In the genomic region with DNA sequence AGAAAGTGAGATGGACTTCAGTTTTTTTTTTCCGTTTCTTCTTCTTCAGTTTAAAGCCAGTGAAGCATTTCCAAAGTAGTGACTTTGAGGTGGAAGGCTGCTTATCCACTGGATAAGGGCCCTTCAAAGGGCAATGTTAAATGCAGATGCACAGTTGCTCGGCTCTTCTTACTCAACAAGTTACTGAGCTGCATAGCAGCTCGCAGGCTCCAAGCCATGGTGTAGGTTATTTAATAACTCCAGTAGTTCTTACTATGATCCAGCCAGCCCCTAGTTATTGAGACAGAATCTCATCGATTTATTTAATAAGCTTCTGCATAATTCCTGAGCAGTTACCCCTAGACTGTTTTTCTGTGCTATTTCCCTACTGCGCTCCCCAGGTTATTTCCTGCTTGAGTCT, we compare ENCODE assay signal across 29 mouse cellular contexts. TPM values are rescaled to one million over a fixed set of nuclear protein-coding genes. Genes with fewer than 3 reads are reported as not detected.
DNase-seq lines count a peak whose midpoint lies in the region; ATAC-seq and TF ChIP-seq lines count a peak whose summit lies in the region.
"Had no signal": no experiment of that assay in that cellular context is flagged by ENCODE, and none has a peak within 500 bp of the region (broad histone marks: within the 10 kb centered on the region; RNA-seq: fewer than 3 reads in every experiment).

No protein-coding gene starts in this region.

- H3K27ac ChIP-seq in kidney, adult 2 months (ENCODE audit: insufficient read depth, low read depth, low read length), result peak overlapping the region; percentile 47
- H3K27ac ChIP-seq in liver, adult 2 months (replicated peaks; ENCODE audit: insufficient read depth, low read depth, low read length), result peak overlapping the region; percentile 99
- H3K27ac ChIP-seq in liver, embryonic 11.5 days (ENCODE audit: low read depth, low read length), result no peak overlapping the region
- H3K27ac ChIP-seq in CH12.LX (ENCODE audit: insufficient read depth, low read depth), result 0 out of 2 replicates have a peak overlapping the region, but pooled peaks have one; percentile 54
- H3K27ac ChIP-seq in bone marrow macrophage, adult 2 months (ENCODE audit: insufficient read depth, low read depth, low read length), result 0 out of 2 replicates have a peak overlapping the region, but pooled peaks have one; percentile 4
- H3K27ac ChIP-seq in hindbrain, embryonic 10.5 days, result no peak overlapping the region
- H3K27ac ChIP-seq: embryonic facial prominence, embryonic 12.5 days; embryonic facial prominence, embryonic 15.5 days; gastrocnemius, adult 2 months; heart, adult 2 months; heart, embryonic 10.5 days; heart, embryonic 13.5 days; hindbrain, embryonic 13.5 days had no signal

- no peak for TF ChIP-seq CTCF in kidney, adult 2 months (conservative IDR thresholded peaks at IDR 0.05; ENCODE audit: insufficient read depth, insufficient read length, low read depth, low read length)
- no peak for TF ChIP-seq CTCF in liver, adult 2 months (IDR thresholded peaks at IDR 0.05; ENCODE audit: low read depth, low read length)
- no peak for TF ChIP-seq CTCF in CH12.LX (conservative IDR thresholded peaks at IDR 0.05 in 1 of 2, IDR thresholded peaks at IDR 0.05 in 1 of 2; ENCODE audit: low read depth in 2 of 2, low read length in 2 of 2)
- TF ChIP-seq CTCF in bone marrow macrophage, adult 2 months (IDR thresholded peaks at IDR 0.05; ENCODE audit: low read depth, low read length), result no peak

- TF ChIP-seq RAD21 in CH12.LX (IDR thresholded peaks at IDR 0.05; ENCODE audit: low read depth, low read length), result no peak

- TF ChIP-seq POLR2A in kidney, adult 2 months (IDR thresholded peaks at IDR 0.05; ENCODE audit: low read depth, low read length), result no peak
- TF ChIP-seq POLR2A in liver, adult 2 months (IDR thresholded peaks at IDR 0.05; ENCODE audit: extremely low read depth, insufficient read depth, low read length), result no peak
- TF ChIP-seq POLR2A in CH12.LX (IDR thresholded peaks at IDR 0.05; ENCODE audit: low read depth, low read length), result no peak
- no peak for TF ChIP-seq POLR2A in bone marrow macrophage, adult 2 months (IDR thresholded peaks at IDR 0.05; ENCODE audit: borderline replicate concordance, low read depth, low read length)

- peaks cover 2% of the 10 kb centered on the region; the same call in 1 of the 2 replicates for H3K4me1 ChIP-seq in kidney, adult 2 months (ENCODE audit: control insufficient read depth, insufficient read depth, low read length)
- H3K4me1 ChIP-seq in liver, adult 2 months (ENCODE audit: control insufficient read depth, insufficient read depth, low read length), result peaks cover 23% of the 10 kb centered on the region
- no peaks in the 10 kb centered on the region for H3K4me1 ChIP-seq in liver, embryonic 11.5 days (replicated peaks; ENCODE audit: control insufficient read depth, insufficient read depth, low read length)
- H3K4me1 ChIP-seq in CH12.LX (ENCODE audit: control insufficient read depth in 1 of 2, insufficient read depth in 2 of 2), result peaks cover 0 to 10% of the 10 kb centered on the region in 2 experiments; a peak in 1 of 4 replicates
- H3K4me1 ChIP-seq in bone marrow macrophage, adult 2 months (ENCODE audit: control insufficient read depth, insufficient read depth, low read length), result peaks cover 18% of the 10 kb centered on the region
- no peaks in the 10 kb centered on the region for H3K4me1 ChIP-seq in hindbrain, embryonic 10.5 days (replicated peaks)
- H3K4me1 ChIP-seq: embryonic facial prominence, embryonic 12.5 days; embryonic facial prominence, embryonic 15.5 days; heart, embryonic 10.5 days; heart, embryonic 13.5 days; hindbrain, embryonic 13.5 days had no signal

- H3K4me3 ChIP-seq in kidney, adult 2 months (ENCODE audit: insufficient read depth, low read depth, low read length), result no peak overlapping the region
- no peak overlapping the region for H3K4me3 ChIP-seq in liver, adult 2 months (ENCODE audit: insufficient read depth, low read depth, low read length)
- H3K4me3 ChIP-seq in liver, embryonic 11.5 days (ENCODE audit: low read depth, low read length), result no peak overlapping the region
- H3K4me3 ChIP-seq in CH12.LX (replicated peaks in 1 of 3; ENCODE audit: low read depth in 2 of 3, low read length in 2 of 3, poor library complexity in 1 of 3), result no peak overlapping the region
- H3K4me3 ChIP-seq in bone marrow macrophage, adult 2 months (ENCODE audit: insufficient read depth, low read length), result no peak overlapping the region
- H3K4me3 ChIP-seq in hindbrain, embryonic 10.5 days, result no peak overlapping the region
- H3K4me3 ChIP-seq: embryonic facial prominence, embryonic 12.5 days; embryonic facial prominence, embryonic 15.5 days; gastrocnemius, adult 2 months; heart, adult 2 months; heart, embryonic 10.5 days; heart, embryonic 13.5 days; hindbrain, embryonic 13.5 days had no signal

- H3K9me3 ChIP-seq in liver, embryonic 11.5 days (ENCODE audit: control insufficient read depth, low read length), result no peaks in the 10 kb centered on the region
- peaks cover 2% of the 10 kb centered on the region for H3K9me3 ChIP-seq in CH12.LX (replicated peaks; ENCODE audit: low read length)
- H3K9me3 ChIP-seq in hindbrain, embryonic 10.5 days, result peaks cover 3% of the 10 kb centered on the region; the same call in 1 of the 2 replicates
- H3K9me3 ChIP-seq: embryonic facial prominence, embryonic 12.5 days; embryonic facial prominence, embryonic 15.5 days; heart, embryonic 10.5 days; heart, embryonic 13.5 days; hindbrain, embryonic 13.5 days had no signal

- peak overlapping the region; percentile 70 for H3K9ac ChIP-seq in liver, adult 2 months (ENCODE audit: low read depth, low read length)
- no peak overlapping the region for H3K9ac ChIP-seq in liver, embryonic 11.5 days (ENCODE audit: low read depth, low read length)
- no peak overlapping the region for H3K9ac ChIP-seq in CH12.LX (ENCODE audit: insufficient read depth, low read depth)
- H3K9ac ChIP-seq: embryonic facial prominence, embryonic 12.5 days; embryonic facial prominence, embryonic 15.5 days; forebrain, postnatal 0 days; heart, embryonic 13.5 days; hindbrain, embryonic 13.5 days had no signal

- no peaks in the 10 kb centered on the region for H3K27me3 ChIP-seq in kidney, adult 2 months (replicated peaks; ENCODE audit: control insufficient read depth, insufficient read depth, low read length)
- no peaks in the 10 kb centered on the region for H3K27me3 ChIP-seq in liver, adult 2 months (ENCODE audit: control insufficient read depth, insufficient read depth, low read length)
- no peaks in the 10 kb centered on the region for H3K27me3 ChIP-seq in liver, embryonic 11.5 days (replicated peaks; ENCODE audit: control insufficient read depth, insufficient read depth, low read length)
- no peaks in the 10 kb centered on the region for H3K27me3 ChIP-seq in CH12.LX (replicated peaks)
- no peaks in the 10 kb centered on the region for H3K27me3 ChIP-seq in hindbrain, embryonic 10.5 days (ENCODE audit: insufficient read depth, poor library complexity, severe bottlenecking)
- H3K27me3 ChIP-seq: embryonic facial prominence, embryonic 12.5 days; embryonic facial prominence, embryonic 15.5 days; heart, embryonic 13.5 days; hindbrain, embryonic 13.5 days had no signal

- no peak for ATAC-seq in liver, embryonic 11.5 days (replicated peaks; ENCODE audit: low FRiP score)
- ATAC-seq: activated CD4-positive, CD25-positive, alpha-beta regulatory T cell, adult 4 months; CD4-positive, CD25-positive, alpha-beta regulatory T cell, adult 4 months; forebrain, embryonic 14.5 days; forebrain, postnatal 0 days; hindbrain, embryonic 16.5 days had no signal

- no peaks in the 10 kb centered on the region for H3K79me2 ChIP-seq in liver, adult 2 months (ENCODE audit: control insufficient read depth, insufficient read depth, low read length)
- H3K79me2 ChIP-seq in CH12.LX (replicated peaks; ENCODE audit: control insufficient read depth, extremely low read depth, insufficient read depth, poor library complexity, severe bottlenecking), result peaks cover 7% of the 10 kb centered on the region; the same call in 1 of the 2 replicates

- 66% methylated on average over 5 of the region's 5 CpGs for WGBS in kidney, adult 2 months
- 29% methylated on average over 5 of the region's 5 CpGs for WGBS in liver, adult 2 months
- WGBS in liver, embryonic 11.5 days, result 95% methylated on average over 5 of the region's 5 CpGs
- WGBS in hindbrain, embryonic 10.5 days, result 96% methylated on average over 5 of the region's 5 CpGs

- H3K36me3 ChIP-seq in kidney, adult 2 months (ENCODE audit: control insufficient read depth, insufficient read depth, low read length), result peaks cover 5% of the 10 kb centered on the region
- peaks cover 49% of the 10 kb centered on the region for H3K36me3 ChIP-seq in liver, adult 2 months (ENCODE audit: control insufficient read depth, insufficient read depth, low read length)
- peaks cover 24% of the 10 kb centered on the region for H3K36me3 ChIP-seq in liver, embryonic 11.5 days (ENCODE audit: control insufficient read depth, insufficient read depth, low read length)
- H3K36me3 ChIP-seq in CH12.LX (replicated peaks in 1 of 2; ENCODE audit: control insufficient read depth in 1 of 2, insufficient read depth in 1 of 2, low read length in 1 of 2), result peaks cover 63 to 88% of the 10 kb centered on the region in 2 experiments
- H3K36me3 ChIP-seq in hindbrain, embryonic 10.5 days, result peaks cover 98% of the 10 kb centered on the region

- no peak for TF ChIP-seq EP300 in CH12.LX (IDR thresholded peaks at IDR 0.05; ENCODE audit: low read length)

- dilution Hi-C loops in CH12.LX (cut with MboI; ENCODE audit: extremely low pct_ligation_motif_present, extremely low pct_unique_long_range_greater_than_20kb, low sequenced_read_pairs), result no loop called here

- H3K4me2 ChIP-seq in liver, embryonic 11.5 days, result no peak overlapping the region
- no peak overlapping the region for H3K4me2 ChIP-seq in CH12.LX (ENCODE audit: insufficient read depth, low read depth, poor library complexity, severe bottlenecking)
- H3K4me2 ChIP-seq: embryonic facial prominence, embryonic 12.5 days; embryonic facial prominence, embryonic 15.5 days; heart, embryonic 13.5 days; hindbrain, embryonic 13.5 days had no signal

- peak; percentile 31 for DNase-seq in kidney, adult 2 months
- DNase-seq in kidney, postnatal 4 days, result no peak
- DNase-seq in liver, adult 2 months (ENCODE audit: extremely low read depth, low read depth, low spot score), result peak; percentile 90
- no peak for DNase-seq in liver, embryonic 11.5 days (ENCODE audit: low spot score)
- DNase-seq in CH12.LX (ENCODE audit: extremely low read depth), result no peak
- no peak for DNase-seq in gastrocnemius, postnatal 10 days
- DNase-seq in hindbrain, embryonic 10.5 days (ENCODE audit: low spot score), result no peak
- DNase-seq: adrenal gland, adult 8-10 months; adrenal gland, postnatal 25 days; cerebellum, adult 11 months; cerebellum, adult 2 months; cerebellum, adult 9-11 months; cerebellum, postnatal 25 days; forebrain, postnatal 0 days; gastrocnemius, adult 2 months; gastrocnemius, postnatal 25 days; heart, adult 2 months; heart, postnatal 14 days; heart, postnatal 4 days had no signal

- in situ Hi-C loops in CH12.LX (cut with MboI; ENCODE audit: low pct_ligation_motif_present, low pct_unique_long_range_greater_than_20kb, low sequenced_read_pairs), result no loop called here

RNA-seq across cellular contexts. Expression of gene Psma6, which starts 31.2 kb away (rescaled TPM):
- polyA plus RNA-seq in kidney, adult 2 months (2012; rRNA removed), result 48.5 and 80.2 TPM in 2 replicates
- 132 and 138 TPM in 2 replicates for total RNA-seq in liver, adult 2 months (2014; rRNA removed)
- 51.5 and 55.1 TPM in 2 replicates for polyA plus RNA-seq in liver, adult 2 months (2012; rRNA removed)
- polyA plus RNA-seq in liver, embryonic 11.5 days (2014; fragmentation: Nextera tagmentation; extraction: Ambion mirVana), result 410 and 426 TPM in 2 replicates
- total RNA-seq in CH12.LX (2012; rRNA removed) (271 and 319 TPM in 2 replicates), CH12.LX (2014; rRNA removed) (585 and 610 TPM in 2 replicates)
- polyA plus RNA-seq in CH12.LX (2012; ENCODE audit: insufficient read length, low read depth), result 307 and 352 TPM in 2 replicates
- 140 and 150 TPM in 2 replicates for polyA plus RNA-seq in bone marrow macrophage, adult 2 months (2012; ENCODE audit: insufficient read depth, insufficient read length, missing spikeins)
- 100 to 1,000 TPM; 213 to 225 TPM for total RNA-seq in gastrocnemius, postnatal 10 days (2021)
- polyA plus RNA-seq in hindbrain, embryonic 10.5 days (2016; fragmentation: Nextera tagmentation; extraction: Ambion mirVana), result 497 and 528 TPM in 2 replicates

Comparison
In these comparisons a context has a peak if more than half of its experiments do, and no peak if none do; other contexts are left out.
1. DNase-seq: peak in kidney, adult 2 months (single experiment) and liver, adult 2 months (single experiment); none in kidney, postnatal 4 days (0 of 2), liver, embryonic 11.5 days (single experiment), CH12.LX (single experiment), gastrocnemius, postnatal 10 days (single experiment) and hindbrain, embryonic 10.5 days (single experiment).
2. H3K27ac ChIP-seq: peak in kidney, adult 2 months (single experiment), liver, adult 2 months (single experiment), CH12.LX (single experiment) and bone marrow macrophage, adult 2 months (single experiment); none in liver, embryonic 11.5 days (single experiment) and hindbrain, embryonic 10.5 days (single experiment).